Mouse (Mus musculus): Measurements from ENCODE around the gene Olfr399.
A peak's percentile ranks its signal among the peaks of the same experiment; 100 is the strongest.

Gene Olfr399

DNA sequence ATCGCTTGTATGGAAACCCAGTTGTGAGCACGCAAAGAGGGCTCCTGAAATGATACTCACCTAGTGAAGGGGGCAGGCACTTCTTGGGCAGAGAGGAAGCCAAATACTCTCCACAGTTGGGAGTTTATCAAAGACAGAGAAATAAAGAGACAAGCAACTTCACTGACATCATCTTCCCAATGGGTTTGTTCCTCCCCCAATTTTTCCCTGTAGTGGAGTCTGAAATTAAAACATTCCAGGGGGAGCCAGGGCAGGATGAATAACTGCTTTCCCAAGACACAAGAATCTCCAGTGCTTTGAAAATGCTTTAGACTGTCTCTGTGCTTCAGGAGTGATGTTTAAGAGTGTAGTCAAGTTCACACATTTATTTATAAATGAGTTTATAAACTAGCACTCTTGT is at the start of gene Olfr399, which contains the start of gene Olfr139:
TSS of gene Olfr399 (minus strand) at position 165 of the 400 bp plus-strand sequence.
TSS of gene Olfr139 (minus strand) at position 101 of the 400 bp plus-strand sequence.
- no peak for DNase-seq (ENCODE audit: extremely low read depth, low read depth)

DNA sequence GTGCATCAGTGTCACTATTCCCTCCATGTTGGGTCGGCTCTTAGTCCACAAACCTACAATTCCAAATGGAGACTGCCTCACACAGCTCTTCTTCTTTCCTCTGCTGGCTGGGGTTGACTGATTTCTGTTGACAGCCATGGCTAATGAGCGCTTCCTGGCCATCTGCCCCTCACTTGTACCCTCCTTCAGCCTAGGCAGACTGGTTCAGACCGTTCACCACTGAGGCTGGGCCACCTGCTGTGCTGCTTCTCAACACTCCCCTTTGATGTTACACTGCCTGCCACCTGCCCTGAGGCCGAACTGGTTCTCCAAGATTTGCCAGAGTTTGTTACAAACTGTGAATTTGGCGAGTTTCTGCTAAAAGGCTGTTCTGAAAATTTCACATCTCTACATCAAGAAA is 48.7 kb upstream of the Olfr399 start:
- DNase-seq (ENCODE audit: extremely low read depth, low read depth): no peak

DNA sequence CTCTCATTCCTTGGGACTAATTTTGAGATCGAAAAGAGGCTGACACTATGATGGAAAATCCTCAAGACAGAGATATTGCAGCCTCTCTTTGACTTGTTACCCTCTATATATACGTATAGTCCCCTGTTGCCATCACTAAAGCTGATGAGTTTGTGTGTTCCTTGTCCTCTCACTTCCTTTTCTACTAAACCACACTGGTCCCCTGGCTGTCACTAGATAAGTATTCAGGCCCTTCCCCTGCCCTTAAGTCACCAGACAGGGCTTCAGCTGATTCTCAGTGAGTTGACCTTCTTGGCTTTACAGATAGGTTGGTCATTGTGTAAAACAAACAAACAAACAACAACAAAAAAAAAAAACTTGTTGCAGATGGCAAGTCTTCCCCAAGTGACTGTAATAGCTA is 45.1 kb upstream of the Olfr399 start:
- peak; percentile 6 for DNase-seq (ENCODE audit: extremely low read depth, low read depth)

DNA sequence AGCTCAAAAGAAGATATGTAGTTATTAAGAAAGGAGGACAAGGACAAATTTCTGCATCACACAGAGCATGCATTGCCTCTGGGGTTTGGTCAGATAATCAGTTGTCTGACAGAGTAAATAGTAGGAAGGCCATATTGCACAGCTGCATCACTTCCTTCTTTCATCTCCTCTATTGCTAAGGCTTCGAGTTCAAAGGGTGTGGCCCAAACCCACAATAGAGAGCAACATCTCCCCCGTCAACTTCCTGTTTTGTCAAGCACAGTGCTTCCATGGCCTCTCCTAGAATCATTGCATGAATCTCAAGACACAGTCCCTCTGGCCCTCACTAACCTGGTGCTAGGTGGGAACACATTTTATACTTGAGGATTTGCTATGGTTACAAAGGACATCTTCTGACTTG is 44.3 kb upstream of the Olfr399 start:
- DNase-seq (ENCODE audit: extremely low read depth, low read depth): peak; percentile 45

DNA sequence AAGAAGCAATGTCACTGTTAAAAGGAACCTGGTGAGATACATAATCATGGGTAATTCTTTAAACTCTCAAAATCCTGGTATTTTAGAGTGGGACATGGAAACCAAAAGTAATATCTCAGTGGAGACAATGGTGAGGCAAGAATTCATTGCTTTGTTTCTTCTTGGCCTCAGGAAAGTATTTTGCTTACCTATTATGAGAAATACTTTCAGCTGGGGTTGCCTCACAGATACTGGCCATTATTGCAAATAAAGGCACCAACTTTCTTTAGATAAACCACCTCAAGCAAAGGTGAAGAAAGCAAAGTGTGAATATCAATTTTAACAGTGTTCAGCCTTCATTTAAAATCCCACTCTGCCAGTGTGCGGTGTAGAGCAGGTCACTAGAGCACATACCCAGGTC is 13.2 kb upstream of the Olfr399 start, which contains the start of gene Zfp616:
TSS of gene Zfp616 (plus strand) at position 301 of the 400 bp plus-strand sequence.
- no peak for DNase-seq (ENCODE audit: extremely low read depth, low read depth)

DNA sequence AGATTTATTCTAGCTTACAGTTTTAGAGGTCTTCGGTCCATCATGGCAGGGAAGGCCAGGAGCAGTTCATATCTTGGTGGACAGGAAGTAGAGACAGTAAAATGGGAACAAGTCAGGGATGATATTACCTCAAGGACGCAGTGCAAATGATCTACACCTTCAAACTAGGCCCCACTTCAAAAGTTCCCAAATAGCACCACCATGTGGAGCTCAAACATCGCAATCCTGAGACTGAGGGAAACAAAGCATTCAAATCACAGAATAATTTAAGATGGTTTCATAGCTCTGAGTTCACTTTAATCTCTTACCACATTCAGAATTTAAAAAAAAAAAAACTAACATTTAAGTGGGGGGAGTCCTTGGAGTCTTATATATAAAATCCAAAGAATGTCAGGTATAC is 5.1 kb downstream of the Olfr399 start:
- DNase-seq (ENCODE audit: extremely low read depth, low read depth): no peak
